Mouse (Mus musculus): Measurements from ENCODE around the gene Zeb2.

- TF ChIP-seq CTCF (IDR thresholded peaks at IDR 0.05; ENCODE audit: insufficient read depth, low read depth, low read length): no peak
- TF ChIP-seq POLR2A (IDR thresholded peaks at IDR 0.05; ENCODE audit: insufficient read depth, low read depth, low read length): no peak
These were observed 34.2 kb downstream of the Zeb2 start for GRCm38 (mm10) chr2:45083042-45083441.

Measured in olfactory bulb, adult 2 months (tissue).